Mouse (Mus musculus): ENCODE data around the gene Desi1.

GRCm38 (mm10) chr15:81954716-81955115 lies 78.9 kb downstream of the Desi1 start:
- TF ChIP-seq GATA1 (IDR thresholded peaks at IDR 0.05; ENCODE audit: low read length) (no peak), TAL1 (IDR thresholded peaks at IDR 0.05; ENCODE audit: low read length) (no peak)
